Comparison of ENCODE assay signal across 5 mouse cellular contexts in the genomic region with DNA sequence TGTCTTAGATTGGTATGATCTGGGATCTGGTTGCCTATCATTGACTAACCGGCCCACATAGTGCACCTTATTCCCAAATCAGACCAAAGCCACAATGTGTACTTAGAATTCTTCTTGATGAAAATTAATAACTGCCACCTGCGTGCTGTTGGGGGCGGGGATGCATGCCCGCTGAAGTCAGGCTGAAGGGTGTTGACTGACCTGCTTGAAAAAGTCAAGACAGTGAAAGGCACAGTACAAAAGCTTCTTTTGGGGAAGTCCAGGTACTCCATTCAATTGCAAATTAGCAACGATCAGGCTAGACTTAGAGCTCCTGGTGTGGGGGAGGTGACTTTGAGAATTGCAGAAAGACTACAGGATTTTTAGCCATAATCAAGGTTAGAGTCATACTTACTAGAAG. TPM values are rescaled to one million over a fixed set of nuclear protein-coding genes. Genes with fewer than 3 reads are reported as not detected.
"Had no signal": no experiment of that assay in that cellular context is flagged by ENCODE, and none has a peak within 500 bp of the region (broad histone marks: within the 10 kb centered on the region; RNA-seq: fewer than 3 reads in every experiment).

No protein-coding gene starts in this region.

RNA-seq across cellular contexts. Expression of a gene that starts 14.7 kb away (rescaled TPM):
- polyA plus RNA-seq: embryonic facial prominence, embryonic 11.5 days; embryonic facial prominence, embryonic 14.5 days; embryonic facial prominence, embryonic 15.5 days; erythroblast, embryonic 14.5 days; heart, adult 2 months had no signal

RNA-seq across cellular contexts. Expression of a gene that starts 20.2 kb away (rescaled TPM):
- polyA plus RNA-seq: erythroblast, embryonic 14.5 days had no signal
